Mouse (Mus musculus) layer of hippocampus, adult 2 months (tissue): ENCODE measurements at regions not wholly inside any gene's neighbourhood (a gene's known extent, or its start where the extent isn't known, plus 50 kb on each side); places are given as distances from the start of the nearest gene placed in this dataset.

Experiments
- DNase-seq, 2 experiments: peaks; one replicate each; pipeline ENCODE4 v3.0.0; 2022; ENCODE audit warnings: low spot score in 2 of 2
- H3K27ac ChIP-seq: fragments of 200-600 bp; 2 replicates; pipeline ENCODE4 v1.8.1; 2022
- H3K4me3 ChIP-seq: fragments of 200-600 bp; 2 replicates; pipeline ENCODE4 v1.8.1; 2022; ENCODE audit warnings: mild to moderate bottlenecking
- CTCF ChIP-seq: fragments of 200-600 bp; conservative IDR thresholded peaks from 2 replicates; pipeline ENCODE4 v1.8.1; 2022; ENCODE audit warnings: antibody characterized with exemption, mild to moderate bottlenecking, moderate library complexity

DNA sequence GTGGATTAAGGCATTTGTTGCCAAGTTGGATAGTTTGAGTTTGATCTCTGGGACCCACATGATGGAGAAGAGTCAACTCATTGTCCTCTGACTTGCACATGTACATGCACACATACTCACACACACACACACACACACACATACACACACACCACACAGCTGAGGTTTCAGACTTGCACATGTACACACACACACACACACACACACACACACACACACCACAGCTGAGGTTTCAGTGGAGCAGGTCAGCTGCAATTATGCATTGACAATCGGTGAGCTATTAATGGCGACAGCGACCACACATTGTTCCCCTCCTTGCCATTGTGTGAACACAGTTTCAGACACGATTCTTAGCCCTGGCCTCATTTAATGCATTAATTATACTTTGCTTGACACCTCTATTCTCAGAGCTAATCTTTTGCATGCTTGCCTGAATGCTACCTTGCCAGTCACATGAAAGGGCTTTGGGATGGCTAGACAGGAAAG lies 90.2 kb downstream of the Vegfa start:
- Histone ChIP-seq H3K27ac (no peak overlapping the region), H3K4me3 (no peak overlapping the region)
- DNase-seq, result no peak
- TF ChIP-seq CTCF, result no peak

- TF ChIP-seq CTCF, result no peak
- no peak for DNase-seq
Observed at GRCm38 (mm10) chr17:45940121-45940813, 91.9 kb downstream of the Vegfa start.

DNA sequence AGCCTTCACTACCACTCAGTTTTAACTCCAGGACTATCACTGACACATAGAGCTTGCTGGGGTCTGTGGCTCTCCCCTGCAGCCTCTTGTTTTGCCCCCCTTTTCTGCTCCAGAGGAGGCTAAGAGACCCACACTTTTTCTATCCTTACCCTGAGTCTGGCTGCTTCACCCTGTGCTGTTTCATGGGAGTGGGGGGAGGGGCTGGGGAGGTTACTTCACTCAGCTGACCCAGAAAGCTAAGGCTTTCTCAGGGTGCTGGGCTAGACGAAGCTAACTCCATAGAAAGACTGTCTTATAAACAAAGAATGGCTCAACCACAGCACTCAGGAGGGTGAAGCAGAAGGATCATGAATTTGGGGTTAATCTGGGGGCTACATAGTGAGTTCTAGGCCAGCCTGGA lies 93.9 kb downstream of the Vegfa start:
- no peak for TF ChIP-seq CTCF
- DNase-seq, result no peak
- Histone ChIP-seq H3K27ac (no peak overlapping the region), H3K4me3 (no peak overlapping the region)

More at GRCm38 (mm10) chr17:45940121-45940813, 91.9 kb downstream of the Vegfa start:
- Histone ChIP-seq H3K4me3 (no peak overlapping the region), H3K27ac (no peak overlapping the region)

DNA sequence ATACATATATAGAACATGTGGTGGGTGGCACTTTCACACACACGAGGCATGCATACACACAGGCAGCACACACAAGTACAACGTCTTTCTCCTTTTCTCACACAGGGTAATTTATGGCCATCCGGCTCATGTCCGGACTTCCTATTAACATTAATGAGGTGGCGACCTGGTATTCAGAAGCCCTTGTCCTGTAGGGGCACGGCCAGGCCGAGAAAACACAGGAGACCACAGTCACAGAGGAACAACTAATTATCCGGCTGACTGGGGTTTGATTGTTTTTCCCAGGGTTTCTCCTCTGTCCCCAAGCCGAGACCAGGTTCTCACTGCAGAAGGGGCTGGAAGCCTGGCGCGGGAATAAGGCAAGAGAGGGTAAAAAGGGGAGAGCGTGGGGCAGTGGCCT lies 95.6 kb downstream of the Vegfa start:
- no peak overlapping the region for H3K4me3 ChIP-seq
- no peak overlapping the region for H3K27ac ChIP-seq
- no peak for TF ChIP-seq CTCF
- no peak for DNase-seq

DNA sequence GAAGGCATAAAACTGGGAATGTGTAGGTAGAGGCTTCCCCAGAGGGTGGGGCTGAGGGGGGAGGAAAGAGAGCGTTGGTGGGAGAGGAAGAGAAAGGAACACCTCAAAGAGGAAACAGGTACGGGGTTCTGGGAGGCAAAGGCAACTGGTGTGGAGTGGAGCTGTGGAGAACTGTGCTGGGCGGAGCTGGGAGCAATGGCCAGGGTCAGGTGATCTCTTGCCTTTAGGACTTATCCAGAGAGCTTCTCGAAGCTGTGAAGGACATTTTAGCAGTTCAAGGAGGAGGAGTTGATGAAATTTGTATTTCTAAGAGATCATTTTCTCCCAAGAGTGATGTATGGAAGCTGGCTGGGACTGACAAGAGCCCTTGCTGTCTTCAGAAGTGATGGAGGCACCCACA lies 96.9 kb downstream of the Vegfa start:
- no peak for TF ChIP-seq CTCF
- Histone ChIP-seq H3K4me3 (no peak overlapping the region), H3K27ac (no peak overlapping the region)
- DNase-seq, result no peak

GRCm38 (mm10) chr17:45934002-45934401 lies 98.2 kb downstream of the Vegfa start:
- Histone ChIP-seq H3K4me3 (no peak overlapping the region), H3K27ac (no peak overlapping the region)
- DNase-seq, result no peak
- TF ChIP-seq CTCF, result no peak

GRCm38 (mm10) chr17:45933034-45933433 lies 99.1 kb downstream of the Vegfa start:
- DNase-seq, result no peak
- no peak for TF ChIP-seq CTCF

GRCm38 (mm10) chr17:45932611-45933010 lies 99.6 kb downstream of the Vegfa start:
- TF ChIP-seq CTCF, result no peak
- DNase-seq, result no peak
- H3K4me3 ChIP-seq, result no peak overlapping the region
- H3K27ac ChIP-seq, result no peak overlapping the region

More at GRCm38 (mm10) chr17:45933034-45933433, 99.1 kb downstream of the Vegfa start:
- no peak overlapping the region for H3K27ac ChIP-seq
- H3K4me3 ChIP-seq, result no peak overlapping the region

GRCm38 (mm10) chr17:45929591-45929990 lies 102.6 kb downstream of the Vegfa start:
- DNase-seq, result no peak

GRCm38 (mm10) chr17:45928903-45929477 lies 103.2 kb downstream of the Vegfa start:
- H3K27ac ChIP-seq, result no peak overlapping the region
- TF ChIP-seq CTCF, result no peak
- DNase-seq, result no peak
- H3K4me3 ChIP-seq, result no peak overlapping the region

More at GRCm38 (mm10) chr17:45929591-45929990, 102.6 kb downstream of the Vegfa start:
- Histone ChIP-seq H3K27ac (no peak overlapping the region), H3K4me3 (no peak overlapping the region)
- TF ChIP-seq CTCF, result no peak

GRCm38 (mm10) chr17:45928013-45928412 lies 104.2 kb downstream of the Vegfa start:
- no peak for TF ChIP-seq CTCF
- Histone ChIP-seq H3K27ac (no peak overlapping the region), H3K4me3 (no peak overlapping the region)
- no peak for DNase-seq

- DNase-seq, result no peak
- Histone ChIP-seq H3K4me3 (no peak overlapping the region), H3K27ac (no peak overlapping the region)
- no peak for TF ChIP-seq CTCF
Observed at GRCm38 (mm10) chr17:45925845-45926244, 106.3 kb downstream of the Vegfa start.

DNA sequence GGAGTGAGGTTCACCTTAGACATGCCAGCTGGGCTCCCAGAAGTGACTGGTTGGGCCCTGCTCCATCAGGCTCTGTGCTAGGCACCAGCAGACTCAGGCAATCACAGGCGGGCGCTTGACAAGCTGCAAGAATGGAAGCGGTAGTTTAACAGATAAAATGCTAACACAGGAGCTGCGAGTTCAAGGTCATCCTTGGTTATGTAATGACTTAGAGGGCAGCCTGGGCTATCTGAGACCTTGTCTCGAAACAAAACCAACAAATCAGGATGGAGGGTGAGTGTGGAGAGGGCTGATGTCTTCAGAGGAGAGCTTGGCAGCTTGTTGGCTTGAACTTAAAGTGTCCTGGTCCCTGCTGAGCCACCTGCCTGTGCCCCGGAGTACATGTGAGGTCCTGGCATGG lies 107.6 kb downstream of the Vegfa start:
- H3K4me3 ChIP-seq, result no peak overlapping the region
- no peak for DNase-seq
- no peak overlapping the region for H3K27ac ChIP-seq
- no peak for TF ChIP-seq CTCF

GRCm38 (mm10) chr17:45923217-45923730 lies 108.9 kb downstream of the Vegfa start:
- no peak for DNase-seq
- Histone ChIP-seq H3K27ac (no peak overlapping the region), H3K4me3 (no peak overlapping the region)
- TF ChIP-seq CTCF, result no peak
